Mouse (Mus musculus) hindlimb bud, embryonic 11.5 days (tissue): ENCODE measurements around the gene Cd33.

Source experiments
- DNase-seq: peaks from one replicate; pipeline ENCODE4 v3.0.0-alpha.2; 2012; ENCODE audit warnings: low read depth, low spot score; ENCODE audit errors: extremely low spot score

Gene Cd33

GRCm38 (mm10) chr7:43518341-43518740 is 25.9 kb downstream of the Cd33 start:
- no peak for DNase-seq

GRCm38 (mm10) chr7:43515076-43515475 is 29.2 kb downstream of the Cd33 start:
- DNase-seq = no peak

- DNase-seq = no peak
These were observed 31.7 kb downstream of the Cd33 start for GRCm38 (mm10) chr7:43512519-43512918.

GRCm38 (mm10) chr7:43511707-43512478 is 32.3 kb downstream of the Cd33 start:
- DNase-seq = no peak

GRCm38 (mm10) chr7:43495343-43496021 is 48.7 kb downstream of the Cd33 start:
- no peak for DNase-seq

GRCm38 (mm10) chr7:43490861-43491260 is 53.4 kb downstream of the Cd33 start:
- DNase-seq = no peak

GRCm38 (mm10) chr7:43490182-43490584 is 54.0 kb downstream of the Cd33 start:
- DNase-seq = no peak

GRCm38 (mm10) chr7:43489631-43490125 is 54.5 kb downstream of the Cd33 start, which contains the start of gene Iglon5:
Iglon5 (minus strand) TSS chr7:43490075.
- no peak for DNase-seq

- DNase-seq = no peak
These were observed 55.6 kb downstream of the Cd33 start for GRCm38 (mm10) chr7:43488646-43489045.

- no peak for DNase-seq
These were observed 61.0 kb downstream of the Cd33 start for GRCm38 (mm10) chr7:43483236-43483635.

GRCm38 (mm10) chr7:43482090-43482716 is 62.0 kb downstream of the Cd33 start:
- DNase-seq = no peak

- no peak for DNase-seq
These were observed 63.0 kb downstream of the Cd33 start for GRCm38 (mm10) chr7:43481191-43481590.

GRCm38 (mm10) chr7:43476376-43476775 is 67.9 kb downstream of the Cd33 start:
- no peak for DNase-seq

GRCm38 (mm10) chr7:43475706-43476105 is 68.5 kb downstream of the Cd33 start:
- DNase-seq = no peak
